Mouse (Mus musculus): ENCODE measurements around the gene Anp32a.

DNA sequence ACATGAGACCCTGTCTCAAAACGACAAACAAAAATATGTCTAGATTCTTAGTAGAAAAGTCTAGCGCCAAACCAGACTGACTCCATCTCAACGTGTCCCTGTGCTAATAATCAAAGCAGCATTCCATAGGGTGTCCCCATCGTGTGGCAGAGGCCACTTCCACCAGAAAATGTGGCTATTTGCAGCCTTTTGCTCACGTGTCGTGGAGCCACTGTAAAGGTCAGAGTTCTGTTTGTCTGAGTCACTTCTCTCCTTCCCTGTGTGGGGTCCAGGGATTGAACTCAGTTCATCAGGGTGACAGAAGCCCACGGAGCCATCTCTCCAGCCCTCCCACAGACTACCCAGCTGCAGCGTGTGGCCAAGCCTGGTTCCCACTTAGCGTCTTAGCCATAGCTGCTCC is 17.8 kb downstream of the Anp32a start:
- TF ChIP-seq CTCF (IDR thresholded peaks at IDR 0.05; ENCODE audit: low read depth, low read length) (no peak), POLR2AphosphoS5 (IDR thresholded peaks at IDR 0.05; ENCODE audit: insufficient replicate concordance, low read depth, low read length) (no peak), GATA1 (IDR thresholded peaks at IDR 0.05; ENCODE audit: borderline replicate concordance, low read length) (no peak), TAL1 (conservative IDR thresholded peaks at IDR 0.05; ENCODE audit: low read depth, low read length) (no peak), GATA2 (IDR thresholded peaks at IDR 0.05; ENCODE audit: borderline replicate concordance, low read depth, low read length) (no peak)
